ENCODE assay signal across 17 mouse cellular contexts in the genomic region with DNA sequence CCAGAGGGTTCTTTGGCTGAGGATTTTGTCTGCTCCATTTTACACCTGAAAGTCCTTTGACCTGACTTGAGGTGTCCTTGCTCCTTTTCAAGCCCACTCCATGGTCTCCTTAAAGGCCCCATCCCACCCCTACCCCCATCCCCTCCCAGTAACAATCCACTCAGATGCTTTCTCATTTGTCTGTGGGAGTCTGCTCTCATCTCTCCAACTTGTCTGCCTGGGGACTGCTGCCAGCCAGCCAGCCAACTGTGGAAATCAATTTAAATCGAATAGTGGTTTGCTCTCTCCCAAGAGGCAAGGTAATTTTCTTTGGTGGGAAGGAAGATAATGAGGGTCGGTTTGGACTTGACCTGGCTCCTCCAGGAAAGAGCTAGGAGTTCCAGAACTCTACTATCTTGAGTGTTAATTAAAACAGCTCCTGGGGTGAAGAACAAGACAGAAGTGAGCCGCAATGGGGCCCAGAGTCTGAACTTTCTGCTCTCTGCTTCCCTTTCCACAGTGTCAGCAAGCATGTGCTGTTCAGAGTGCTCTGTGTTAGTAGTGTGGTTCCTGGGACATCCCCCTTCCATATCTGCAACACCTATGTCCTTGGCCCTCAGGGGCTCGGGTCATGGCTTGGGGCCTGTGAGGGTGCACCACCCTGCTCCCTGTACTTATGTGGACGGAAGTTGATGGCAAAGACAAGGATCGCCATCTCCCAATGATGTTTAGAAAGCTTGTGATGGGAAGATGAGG. TPM values are rescaled to one million over a fixed set of nuclear protein-coding genes. Genes with fewer than 3 reads are reported as not detected.
DNase-seq lines count a peak whose midpoint lies in the region; ATAC-seq lines count a peak whose summit lies in the region.
"Had no signal": no experiment of that assay in that cellular context is flagged by ENCODE, and none has a peak within 500 bp of the region (broad histone marks: within the 10 kb centered on the region; RNA-seq: fewer than 3 reads in every experiment).

No protein-coding gene starts in this region.

- no peak overlapping the region for H3K4me2 ChIP-seq in hindbrain, embryonic 13.5 days
- H3K4me2 ChIP-seq in midbrain, embryonic 16.5 days (ENCODE audit: low read length) = no peak overlapping the region
- H3K4me2 ChIP-seq: embryonic facial prominence, embryonic 13.5 days; liver, embryonic 13.5 days had no signal

- H3K27me3 ChIP-seq in heart, embryonic 10.5 days (ENCODE audit: insufficient read depth, poor library complexity, severe bottlenecking) = no peaks in the 10 kb centered on the region
- H3K27me3 ChIP-seq in hindbrain, embryonic 13.5 days = no peaks in the 10 kb centered on the region
- H3K27me3 ChIP-seq in midbrain, embryonic 16.5 days (ENCODE audit: control insufficient read depth, insufficient read depth, low read depth, low read length) = no peaks in the 10 kb centered on the region
- H3K27me3 ChIP-seq: embryonic facial prominence, embryonic 13.5 days; liver, embryonic 13.5 days had no signal

- no peak overlapping the region for H3K9ac ChIP-seq in hindbrain, embryonic 13.5 days
- H3K9ac ChIP-seq in midbrain, embryonic 16.5 days (ENCODE audit: low read depth, low read length) = no peak overlapping the region
- H3K9ac ChIP-seq: embryonic facial prominence, embryonic 13.5 days; liver, embryonic 13.5 days had no signal

- ATAC-seq in hindbrain, embryonic 13.5 days (ENCODE audit: low FRiP score) = peak; percentile 44
- peak; percentile 56 for ATAC-seq in midbrain, embryonic 16.5 days
- ATAC-seq: intestine, embryonic 16.5 days; lung, postnatal 0 days had no signal

- 67% methylated on average over 6 of the region's 6 CpGs for WGBS in heart, embryonic 10.5 days
- WGBS in hindbrain, embryonic 13.5 days = 56% methylated on average over 6 of the region's 6 CpGs
- WGBS in midbrain, embryonic 16.5 days = 64% methylated on average over 6 of the region's 6 CpGs

- H3K36me3 ChIP-seq in heart, embryonic 10.5 days = no peaks in the 10 kb centered on the region
- no peaks in the 10 kb centered on the region for H3K36me3 ChIP-seq in hindbrain, embryonic 13.5 days
- no peaks in the 10 kb centered on the region for H3K36me3 ChIP-seq in midbrain, embryonic 16.5 days (ENCODE audit: control insufficient read depth, insufficient read depth, low read length)
- H3K36me3 ChIP-seq: embryonic facial prominence, embryonic 13.5 days; liver, embryonic 13.5 days had no signal

- peaks cover 15% of the 10 kb centered on the region for H3K4me1 ChIP-seq in heart, embryonic 10.5 days
- peaks cover 25% of the 10 kb centered on the region for H3K4me1 ChIP-seq in hindbrain, embryonic 13.5 days (replicated peaks)
- H3K4me1 ChIP-seq in midbrain, embryonic 16.5 days (ENCODE audit: control insufficient read depth, insufficient read depth, low read length) = peaks cover 12% of the 10 kb centered on the region
- H3K4me1 ChIP-seq: liver, embryonic 13.5 days had no signal

- peak overlapping the region; percentile 59 for H3K27ac ChIP-seq in heart, embryonic 10.5 days
- H3K27ac ChIP-seq in hindbrain, embryonic 13.5 days = peak overlapping the region; percentile 84
- peak overlapping the region; percentile 59 for H3K27ac ChIP-seq in midbrain, embryonic 16.5 days (ENCODE audit: low read length)
- H3K27ac ChIP-seq: embryonic facial prominence, embryonic 13.5 days; liver, embryonic 13.5 days had no signal

- H3K9me3 ChIP-seq in heart, embryonic 10.5 days = no peaks in the 10 kb centered on the region
- H3K9me3 ChIP-seq in hindbrain, embryonic 13.5 days = no peaks in the 10 kb centered on the region
- no peaks in the 10 kb centered on the region for H3K9me3 ChIP-seq in midbrain, embryonic 16.5 days (replicated peaks; ENCODE audit: control insufficient read depth, low read length, poor library complexity, severe bottlenecking)
- H3K9me3 ChIP-seq: embryonic facial prominence, embryonic 13.5 days; liver, embryonic 13.5 days had no signal

- no peak for DNase-seq in heart, embryonic 10.5 days (ENCODE audit: low spot score)
- DNase-seq in heart, adult 9 months (ENCODE audit: low spot score in 2 of 2) = no peak
- DNase-seq in layer of hippocampus, adult 11-12 months (ENCODE audit: low spot score) = peak; percentile 43
- no peak for DNase-seq in layer of hippocampus, postnatal 25 days (ENCODE audit: extremely low spot score in 1 of 2, low spot score in 1 of 2)
- no peak for DNase-seq in urinary bladder, postnatal 4 days (ENCODE audit: low spot score in 2 of 2)
- no peak for DNase-seq in c-Kit-positive CD71-positive TER-119-positive erythroid progenitor cells, embryonic 14.5 days (ENCODE audit: low spot score)
- DNase-seq: adrenal gland, adult 8-10 months; gastrocnemius, postnatal 10 days; left cerebral cortex, postnatal 4 days; liver, embryonic 13.5 days; thymus, postnatal 4 days had no signal

- no peak overlapping the region for H3K4me3 ChIP-seq in heart, embryonic 10.5 days
- no peak overlapping the region for H3K4me3 ChIP-seq in hindbrain, embryonic 13.5 days
- no peak overlapping the region for H3K4me3 ChIP-seq in midbrain, embryonic 16.5 days (ENCODE audit: low read depth, low read length)
- H3K4me3 ChIP-seq: embryonic facial prominence, embryonic 13.5 days; liver, embryonic 13.5 days had no signal

RNA-seq across cellular contexts. Expression of a gene that starts 30.1 kb away (rescaled TPM):
- polyA plus RNA-seq in heart, embryonic 10.5 days (2016; fragmentation: Nextera tagmentation; extraction: Ambion mirVana) = 0.18 and 0.28 TPM in 2 replicates
- under 1 TPM in 1 of 2 experiments, not detected in 1; 0.16 TPM for total RNA-seq in layer of hippocampus, postnatal 25 days (2021)
- polyA plus RNA-seq in hindbrain, embryonic 13.5 days (2015; fragmentation: Nextera tagmentation; extraction: Ambion mirVana) = 0.21 and 0.35 TPM in 2 replicates
- 0.48 and 0.78 TPM in 2 replicates for polyA plus RNA-seq in midbrain, embryonic 16.5 days (2015; fragmentation: Nextera tagmentation; extraction: Ambion mirVana)
- total RNA-seq: ES-E14; left cerebral cortex, postnatal 4 days had no signal
- polyA plus RNA-seq: intestine, embryonic 16.5 days; liver, embryonic 13.5 days had no signal
